Mouse (Mus musculus) lung, adult 2 months (tissue): ENCODE data around the gene Erc2.

Experiments used
- CTCF ChIP-seq: fragments of 200-500 bp; IDR thresholded peaks from 2 replicates; pipeline ENCODE4 v1.5.1; 2011; ENCODE audit warnings: mild to moderate bottlenecking, low read length, control low read depth; ENCODE audit not compliant: insufficient read depth
- POLR2A ChIP-seq: fragments of 200-500 bp; IDR thresholded peaks from 2 replicates; pipeline ENCODE4 v1.6.1; 2011; ENCODE audit warnings: low read depth, mild to moderate bottlenecking, control low read depth, low read length, borderline replicate concordance; ENCODE audit errors: extremely low read depth

GRCm38 (mm10) chr14:27778982-27779701 lies 156.9 kb downstream of the Erc2 start:
- no peak for TF ChIP-seq POLR2A
- TF ChIP-seq CTCF, result no peak
